Comparison of ENCODE assay signal across 17 mouse cellular contexts in genomic region chr5:5510304-5510887, GRCm38 (mm10). TPM values are rescaled to one million over a fixed set of nuclear protein-coding genes. Genes with fewer than 3 reads are reported as not detected.
A peak's percentile ranks its signal among the peaks of the same experiment; 100 is the strongest.
DNase-seq lines count a peak whose midpoint lies in the region; ATAC-seq and TF ChIP-seq lines count a peak whose summit lies in the region.
"Had no signal": no experiment of that assay in that cellular context is flagged by ENCODE, and none has a peak within 500 bp of the region (broad histone marks: within the 10 kb centered on the region; RNA-seq: fewer than 3 reads in every experiment).

No protein-coding gene starts in this region.

- no peak for ATAC-seq in heart, embryonic 12.5 days (ENCODE audit: insufficient number of reproducible peaks, low FRiP score)
- no peak for ATAC-seq in neural tube, embryonic 15.5 days (ENCODE audit: low FRiP score)

- intact Hi-C loops in gastrocnemius, postnatal 36 days (cut with DNase I): no loop called here

- no peaks in the 10 kb centered on the region for H3K27me3 ChIP-seq in heart, embryonic 12.5 days (replicated peaks)
- no peaks in the 10 kb centered on the region for H3K27me3 ChIP-seq in heart, embryonic 10.5 days (ENCODE audit: insufficient read depth, poor library complexity, severe bottlenecking)
- H3K27me3 ChIP-seq in neural tube, embryonic 15.5 days (replicated peaks): no peaks in the 10 kb centered on the region
- H3K27me3 ChIP-seq: embryonic facial prominence, embryonic 15.5 days had no signal

- peaks cover 31% of the 10 kb centered on the region for H3K36me3 ChIP-seq in heart, embryonic 12.5 days
- peaks cover 32% of the 10 kb centered on the region for H3K36me3 ChIP-seq in heart, embryonic 10.5 days
- 0 out of 2 replicates have a peak, but pooled peaks cover 5% of the 10 kb centered on the region for H3K36me3 ChIP-seq in neural tube, embryonic 15.5 days

- 67% methylated on average over 10 of the region's 10 CpGs for WGBS in heart, embryonic 12.5 days
- WGBS in heart, embryonic 10.5 days: 75% methylated on average over 10 of the region's 10 CpGs
- WGBS in neural tube, embryonic 15.5 days: 45% methylated on average over 10 of the region's 10 CpGs

- H3K4me3 ChIP-seq in heart, embryonic 12.5 days: no peak overlapping the region
- H3K4me3 ChIP-seq in heart, embryonic 10.5 days: no peak overlapping the region
- H3K4me3 ChIP-seq in neural tube, embryonic 15.5 days (replicated peaks): no peak overlapping the region
- no peak overlapping the region for H3K4me3 ChIP-seq in embryonic fibroblast, embryonic 13.5 days (ENCODE audit: insufficient read depth, low read length)
- H3K4me3 ChIP-seq: embryonic facial prominence, embryonic 15.5 days had no signal

- no peak for TF ChIP-seq POLR2A in embryonic fibroblast, embryonic 13.5 days (IDR thresholded peaks at IDR 0.05; ENCODE audit: low read depth, low read length)

- no peak overlapping the region; the same call in 1 of the 2 replicates for H3K27ac ChIP-seq in heart, embryonic 12.5 days (ENCODE audit: poor library complexity, severe bottlenecking)
- no peak overlapping the region for H3K27ac ChIP-seq in heart, embryonic 10.5 days
- H3K27ac ChIP-seq in neural tube, embryonic 15.5 days (replicated peaks): no peak overlapping the region
- peak overlapping the region; percentile 63 for H3K27ac ChIP-seq in embryonic fibroblast, embryonic 13.5 days (ENCODE audit: insufficient read depth, low read length)
- H3K27ac ChIP-seq: embryonic facial prominence, embryonic 15.5 days had no signal

- DNase-seq in heart, embryonic 10.5 days (ENCODE audit: low spot score): no peak
- DNase-seq in neural tube, embryonic 10.5 days (ENCODE audit: extremely low spot score, low spot score): peak; percentile 10
- DNase-seq in right cerebral cortex, postnatal 25 days: peak; percentile 23
- no peak for DNase-seq in layer of hippocampus, postnatal 25 days (ENCODE audit: extremely low spot score in 1 of 2, low spot score in 1 of 2)
- DNase-seq in gastrocnemius, postnatal 36 days: no peak
- DNase-seq: layer of hippocampus, postnatal 36 days; midbrain, embryonic 14.5 days had no signal

- H3K4me2 ChIP-seq in heart, embryonic 12.5 days: peak overlapping the region; percentile 23; the same call in 1 of the 2 replicates
- H3K4me2 ChIP-seq in neural tube, embryonic 15.5 days: no peak overlapping the region
- H3K4me2 ChIP-seq: embryonic facial prominence, embryonic 15.5 days had no signal

- no peak for TF ChIP-seq CTCF in embryonic fibroblast, embryonic 13.5 days (IDR thresholded peaks at IDR 0.05; ENCODE audit: borderline replicate concordance, insufficient read depth, low read length)

- H3K4me1 ChIP-seq in heart, embryonic 12.5 days (replicated peaks): peaks cover 4% of the 10 kb centered on the region
- peaks cover 10% of the 10 kb centered on the region; the same call in 1 of the 2 replicates for H3K4me1 ChIP-seq in heart, embryonic 10.5 days
- H3K4me1 ChIP-seq in neural tube, embryonic 15.5 days: peaks cover 15% of the 10 kb centered on the region
- H3K4me1 ChIP-seq in embryonic fibroblast, embryonic 13.5 days (ENCODE audit: control insufficient read depth, insufficient read depth, low read length): 0 out of 2 replicates have a peak, but pooled peaks cover 2% of the 10 kb centered on the region

- no peaks in the 10 kb centered on the region for H3K9me3 ChIP-seq in heart, embryonic 12.5 days (replicated peaks)
- H3K9me3 ChIP-seq in heart, embryonic 10.5 days: no peaks in the 10 kb centered on the region
- no peaks in the 10 kb centered on the region for H3K9me3 ChIP-seq in neural tube, embryonic 15.5 days (replicated peaks)
- H3K9me3 ChIP-seq: embryonic facial prominence, embryonic 15.5 days had no signal

- H3K9ac ChIP-seq in heart, embryonic 12.5 days: no peak overlapping the region
- H3K9ac ChIP-seq in neural tube, embryonic 15.5 days (replicated peaks): no peak overlapping the region
- H3K9ac ChIP-seq: embryonic facial prominence, embryonic 15.5 days had no signal

RNA-seq across cellular contexts. Expression of gene Cldn12, which starts 4.4 kb away (rescaled TPM):
- 18.4 and 19.3 TPM in 2 replicates for polyA plus RNA-seq in heart, embryonic 12.5 days (2016; fragmentation: Nextera tagmentation; extraction: Ambion mirVana)
- 21.5 and 27.4 TPM in 2 replicates for polyA plus RNA-seq in heart, embryonic 10.5 days (2016; fragmentation: Nextera tagmentation; extraction: Ambion mirVana)
- 15.8 and 16.6 TPM in 2 replicates for polyA plus RNA-seq in neural tube, embryonic 15.5 days (2015; fragmentation: Nextera tagmentation; extraction: Ambion mirVana)
- 29.4 and 29.7 TPM in 2 replicates for polyA plus RNA-seq in embryonic fibroblast, embryonic 13.5 days (2011; ENCODE audit: insufficient read length, low read depth, missing spikeins)
- 10 to 100 TPM; 27.3 TPM for total RNA-seq in layer of hippocampus, postnatal 25 days (2021)
- total RNA-seq in gastrocnemius, postnatal 36 days (2021): 10 to 100 TPM; 12.3 to 14.2 TPM

RNA-seq across cellular contexts. Expression of gene 1700015F17Rik, which starts 31.5 kb away (rescaled TPM):
- polyA plus RNA-seq in heart, embryonic 12.5 days (2016; fragmentation: Nextera tagmentation; extraction: Ambion mirVana): not detected in 2 replicates
- not detected in 2 replicates for polyA plus RNA-seq in heart, embryonic 10.5 days (2016; fragmentation: Nextera tagmentation; extraction: Ambion mirVana)
- polyA plus RNA-seq in neural tube, embryonic 15.5 days (2015; fragmentation: Nextera tagmentation; extraction: Ambion mirVana): not detected in 2 replicates
- not detected in 2 replicates for polyA plus RNA-seq in embryonic fibroblast, embryonic 13.5 days (2011; ENCODE audit: insufficient read length, low read depth, missing spikeins)
- total RNA-seq in layer of hippocampus, postnatal 25 days (2021): not detected
- total RNA-seq in gastrocnemius, postnatal 36 days (2021): not detected
- total RNA-seq: gastrocnemius, adult 8-10 months; hematopoietic stem cell, adult 5-6 weeks; layer of hippocampus, postnatal 36 days had no signal
- polyA plus RNA-seq: embryonic facial prominence, embryonic 15.5 days; kidney, embryonic 16.5 days; limb, embryonic 14.5 days; lung, embryonic 16.5 days; midbrain, embryonic 14.5 days; thymus, postnatal 0 days had no signal

RNA-seq across cellular contexts. Expression of gene Gtpbp10, which starts 48.9 kb away (rescaled TPM):
- 23.4 and 24.0 TPM in 2 replicates for polyA plus RNA-seq in heart, embryonic 12.5 days (2016; fragmentation: Nextera tagmentation; extraction: Ambion mirVana)
- 22.9 and 27.1 TPM in 2 replicates for polyA plus RNA-seq in heart, embryonic 10.5 days (2016; fragmentation: Nextera tagmentation; extraction: Ambion mirVana)
- 12.8 and 17.9 TPM in 2 replicates for polyA plus RNA-seq in neural tube, embryonic 15.5 days (2015; fragmentation: Nextera tagmentation; extraction: Ambion mirVana)
- 32.0 and 33.0 TPM in 2 replicates for polyA plus RNA-seq in embryonic fibroblast, embryonic 13.5 days (2011; ENCODE audit: insufficient read length, low read depth, missing spikeins)
- 10 to 100 TPM in 1 of 2 experiments, 1 to 10 TPM in 1; 9.9 to 10.8 TPM for total RNA-seq in layer of hippocampus, postnatal 25 days (2021)
- 1 to 10 TPM; 5.0 to 6.0 TPM for total RNA-seq in gastrocnemius, postnatal 36 days (2021)

Comparison
In these comparisons a context has a peak if more than half of its experiments do, and no peak if none do; other contexts are left out.
1. DNase-seq: peak in neural tube, embryonic 10.5 days (single experiment) and right cerebral cortex, postnatal 25 days (single experiment); none in heart, embryonic 10.5 days (single experiment), layer of hippocampus, postnatal 25 days (0 of 2) and gastrocnemius, postnatal 36 days (0 of 2).